35 mouse cellular contexts compared by ENCODE assay signal in genomic region chr9:100394632-100395031, GRCm38 (mm10).
"Had no signal": no experiment of that assay in that cellular context is flagged by ENCODE, and none has a peak within 500 bp of the region (broad histone marks: within the 10 kb centered on the region; RNA-seq: fewer than 3 reads in every experiment).

No protein-coding gene starts in this region.

- DNase-seq: heart, postnatal 10 days; heart, postnatal 36 days; heart, postnatal 4 days; kidney, adult 11 months; kidney, adult 18-20 months; kidney, adult 2 months; kidney, adult 8-10 months; kidney, adult 9 months; kidney, postnatal 10 days; kidney, postnatal 14 days; kidney, postnatal 25 days; kidney, postnatal 36 days; kidney, postnatal 4 days; layer of hippocampus, adult 9-11 months; layer of hippocampus, postnatal 36 days had no signal

- H3K27ac ChIP-seq: heart, embryonic 10.5 days; heart, embryonic 13.5 days; heart, embryonic 15.5 days; hindbrain, embryonic 10.5 days; hindbrain, embryonic 12.5 days; hindbrain, embryonic 13.5 days; hindbrain, embryonic 14.5 days; hindbrain, embryonic 15.5 days; hindbrain, postnatal 0 days; intestine, embryonic 15.5 days; kidney, embryonic 15.5 days; kidney, postnatal 0 days; layer of hippocampus, adult 2 months; left cerebral cortex, adult 2 months had no signal

- H3K9me3 ChIP-seq: heart, embryonic 10.5 days; heart, embryonic 12.5 days; heart, embryonic 13.5 days; heart, embryonic 15.5 days; hindbrain, embryonic 10.5 days; hindbrain, embryonic 12.5 days; hindbrain, embryonic 13.5 days; hindbrain, embryonic 15.5 days; intestine, embryonic 15.5 days; kidney, embryonic 15.5 days had no signal

- H3K4me3 ChIP-seq: heart, embryonic 10.5 days; heart, embryonic 12.5 days; heart, embryonic 13.5 days; heart, embryonic 15.5 days; hindbrain, embryonic 10.5 days; hindbrain, embryonic 12.5 days; hindbrain, embryonic 13.5 days; hindbrain, embryonic 15.5 days; intestine, embryonic 15.5 days; kidney, embryonic 15.5 days; layer of hippocampus, adult 2 months; left cerebral cortex, adult 2 months had no signal

- ATAC-seq: hindbrain, embryonic 16.5 days; hindbrain, postnatal 0 days; inflammation-experienced regulatory T-cells, adult 6 months; intestine, embryonic 15.5 days; intestine, embryonic 16.5 days; intestine, postnatal 0 days had no signal

- H3K27me3 ChIP-seq: heart, embryonic 13.5 days; heart, embryonic 15.5 days; hindbrain, embryonic 12.5 days; hindbrain, embryonic 15.5 days; intestine, embryonic 15.5 days; kidney, embryonic 15.5 days had no signal

- H3K4me1 ChIP-seq: heart, embryonic 10.5 days; heart, embryonic 12.5 days; heart, embryonic 13.5 days; heart, embryonic 15.5 days; hindbrain, embryonic 10.5 days; hindbrain, embryonic 12.5 days; hindbrain, embryonic 15.5 days; intestine, embryonic 15.5 days; kidney, embryonic 15.5 days had no signal

- H3K9ac ChIP-seq: heart, embryonic 12.5 days; heart, embryonic 13.5 days; heart, embryonic 15.5 days; hindbrain, embryonic 12.5 days; hindbrain, embryonic 13.5 days; hindbrain, embryonic 14.5 days; hindbrain, embryonic 15.5 days; intestine, embryonic 15.5 days; kidney, embryonic 15.5 days had no signal

- H3K4me2 ChIP-seq: heart, embryonic 11.5 days; heart, embryonic 12.5 days; heart, embryonic 13.5 days; heart, embryonic 15.5 days; hindbrain, embryonic 12.5 days; hindbrain, embryonic 13.5 days; hindbrain, embryonic 14.5 days; hindbrain, embryonic 15.5 days; intestine, embryonic 15.5 days; kidney, embryonic 15.5 days had no signal

- H3K36me3 ChIP-seq: heart, embryonic 10.5 days; heart, embryonic 12.5 days; heart, embryonic 13.5 days; heart, embryonic 15.5 days; hindbrain, embryonic 10.5 days; hindbrain, embryonic 12.5 days; hindbrain, embryonic 13.5 days; hindbrain, embryonic 15.5 days; intestine, embryonic 15.5 days; kidney, embryonic 15.5 days had no signal
